Mouse (Mus musculus) heart, postnatal 0 days (tissue): ENCODE results near the gene Lrrc75a.

Experiments
- CTCF ChIP-seq: IDR thresholded peaks from 2 replicates; pipeline ENCODE4 v1.5.1; 2016; ENCODE audit warnings: antibody characterized with exemption, control low read depth, low read depth
- EP300 ChIP-seq: IDR thresholded peaks from 2 replicates; pipeline ENCODE4 v1.6.1; 2016; ENCODE audit warnings: antibody characterized with exemption, low read depth

DNA sequence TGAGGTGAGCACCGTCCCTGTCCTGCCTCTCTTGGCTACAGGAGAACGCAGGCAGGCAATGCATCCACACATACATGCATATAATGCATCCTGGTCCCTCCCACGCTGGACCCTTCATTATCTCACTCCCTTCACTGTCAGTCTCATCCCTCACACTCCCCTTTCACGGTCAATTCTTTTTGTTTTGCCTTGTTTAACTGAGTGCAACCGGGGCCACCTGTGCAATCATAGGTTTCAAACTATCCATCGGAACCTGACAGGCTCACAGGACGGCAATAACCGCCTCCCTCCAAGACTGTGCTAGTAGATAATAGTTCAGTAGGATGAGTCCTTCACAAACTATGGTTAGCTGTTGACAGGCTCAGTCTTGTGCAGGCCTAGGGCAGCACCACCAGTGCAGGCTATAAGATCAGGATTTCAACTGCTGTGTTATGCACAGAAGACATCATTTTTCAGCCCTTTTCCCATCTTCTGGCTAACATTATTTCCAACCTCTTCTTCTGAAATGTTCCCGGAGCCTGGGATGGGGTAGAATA is 63.6 kb downstream of the Lrrc75a start:
- TF ChIP-seq EP300 (no peak), CTCF (no peak)
